Mouse (Mus musculus) heart, embryonic 16.5 days (tissue): ENCODE data around the gene Cep164. TPM values are rescaled to one million over a fixed set of nuclear protein-coding genes. Genes with fewer than 3 reads are reported as not detected.
A peak's percentile ranks its signal among the peaks of the same experiment; 100 is the strongest.
"Not testable (repeated sequence)": the region's sequence is repeated elsewhere in the genome, so short reads cannot be mapped to it uniquely, and the experiment has no call there.

Source experiments
- ATAC-seq: fragments of 200-750 bp; cut with Nextera tagmentation; replicated peaks from 2 replicates; pipeline ENCODE4 v1.8.0; 2017; ENCODE audit warnings: moderate number of reproducible peaks; ENCODE audit not compliant: insufficient read depth, low FRiP score; ENCODE audit errors: extremely low read depth
- H3K27ac ChIP-seq: fragments of 300-500 bp; sonication (generic); 2 replicates; pipeline ENCODE4 v1.5.1; 2014; ENCODE audit warnings: mild to moderate bottlenecking, low read length, control low read depth, moderate library complexity
- H3K27me3 ChIP-seq: fragments of 300-500 bp; sonication (generic); 2 replicates; pipeline ENCODE4 v1.6.1; 2014; ENCODE audit warnings: low read length, mixed read lengths; ENCODE audit not compliant: control insufficient read depth, insufficient read depth
- H3K36me3 ChIP-seq: fragments of 300-500 bp; sonication (generic); 2 replicates; pipeline ENCODE4 v1.6.1; 2014; ENCODE audit not compliant: control insufficient read depth, insufficient read depth
- H3K4me1 ChIP-seq: fragments of 300-500 bp; sonication (generic); 2 replicates; pipeline ENCODE4 v1.6.1; 2014; ENCODE audit warnings: low read length, mixed read lengths; ENCODE audit not compliant: control insufficient read depth, insufficient read depth
- H3K4me2 ChIP-seq: fragments of 300-500 bp; sonication (generic); 2 replicates; pipeline ENCODE4 v1.6.1; 2014; ENCODE audit warnings: low read depth, mild to moderate bottlenecking, control low read depth, low read length
- H3K4me3 ChIP-seq: fragments of 300-500 bp; sonication (generic); 2 replicates; pipeline ENCODE4 v1.5.1; 2014; ENCODE audit warnings: mild to moderate bottlenecking, control low read depth, low read length
- H3K9ac ChIP-seq: fragments of 300-500 bp; sonication (generic); 2 replicates; pipeline ENCODE4 v1.6.1; 2014; ENCODE audit warnings: low read length, control low read depth
- H3K9me3 ChIP-seq: fragments of 300-500 bp; sonication (generic); replicated peaks from 2 replicates; pipeline ENCODE4 v1.6.1; 2016; ENCODE audit warnings: low read length; ENCODE audit not compliant: control insufficient read depth
- WGBS: fragments of 180-500 bp; shearing (Covaris S2); extraction: QIAGEN DNeasy Blood & Tissue Kit; methylation state at CpG from one replicate; pipeline ENCODE4 v1.1.7; 2014; 5-methylcytosine and 5-hydroxymethylcytosine counted together
- polyA plus RNA-seq: library from polyadenylated mRNA; unstranded; fragments of >200 nt; fragmentation: Nextera tagmentation; extraction: Ambion mirVana; gene quantifications from 2 replicates; pipeline ENCODE4 v1.2.1, GENCODE M21; 2015

Gene Cep164
- polyA plus RNA-seq, 1 experiment from 2014 or later: 14.7 TPM

- Histone ChIP-seq H3K4me2 (no peak overlapping the region), H3K27ac (peak overlapping the region; percentile 92), H3K4me3 (no peak overlapping the region), H3K27me3 (no peaks in the 10 kb centered on the region), H3K9me3 (no peaks in the 10 kb centered on the region), H3K36me3 (peaks cover 7% of the 10 kb centered on the region), H3K4me1 (peaks cover 32% of the 10 kb centered on the region), H3K9ac (peak overlapping the region; percentile 57; the same call in 1 of the 2 replicates)
- no peak for ATAC-seq
- WGBS: 38% methylated on average over 5 of the region's 5 CpGs
Measured at GRCm38 (mm10) chr9:45851330-45851729, 22.8 kb upstream of the Cep164 start.

- Histone ChIP-seq H3K36me3 (peaks cover 7% of the 10 kb centered on the region), H3K4me1 (peaks cover 32% of the 10 kb centered on the region), H3K4me3 (no peak overlapping the region), H3K27ac (peak overlapping the region; percentile 92), H3K27me3 (no peaks in the 10 kb centered on the region), H3K4me2 (no peak overlapping the region), H3K9ac (peak overlapping the region; percentile 57), H3K9me3 (no peaks in the 10 kb centered on the region)
- no peak for ATAC-seq
- 59% methylated on average over 8 of the region's 8 CpGs for WGBS
Measured at GRCm38 (mm10) chr9:45850528-45851155, 22.2 kb upstream of the Cep164 start.

- Histone ChIP-seq H3K4me2 (peak overlapping the region; percentile 13; the same call in 1 of the 2 replicates), H3K9me3 (no peaks in the 10 kb centered on the region), H3K4me1 (peaks cover 32% of the 10 kb centered on the region), H3K36me3 (peaks cover 3% of the 10 kb centered on the region), H3K27ac (peak overlapping the region; percentile 92), H3K4me3 (no peak overlapping the region), H3K9ac (peak overlapping the region; percentile 57), H3K27me3 (no peaks in the 10 kb centered on the region)
- ATAC-seq: peak; percentile 77
- WGBS: 44% methylated on average over 9 of the region's 9 CpGs
Measured at GRCm38 (mm10) chr9:45849528-45850408, 21.3 kb upstream of the Cep164 start.

- Histone ChIP-seq H3K36me3 (no peaks in the 10 kb centered on the region), H3K27me3 (no peaks in the 10 kb centered on the region), H3K9me3 (no peaks in the 10 kb centered on the region), H3K9ac (no peak overlapping the region), H3K4me2 (no peak overlapping the region), H3K4me1 (peaks cover 32% of the 10 kb centered on the region), H3K27ac (no peak overlapping the region), H3K4me3 (no peak overlapping the region)
- 85% methylated on average over 5 of the region's 5 CpGs for WGBS
- ATAC-seq: no peak
Measured at GRCm38 (mm10) chr9:45846891-45847460, 18.5 kb upstream of the Cep164 start.

GRCm38 (mm10) chr9:45846176-45846575 lies 17.7 kb upstream of the Cep164 start:
- H3K9me3 ChIP-seq, H3K9ac ChIP-seq, H3K4me3 ChIP-seq, H3K4me2 ChIP-seq, ATAC-seq, H3K27ac ChIP-seq, H3K27me3 ChIP-seq, H3K36me3 ChIP-seq: not testable (repeated sequence)
- 64% methylated on average over 2 of the region's 2 CpGs for WGBS
- peaks cover 33% of the 10 kb centered on the region for H3K4me1 ChIP-seq

- Histone ChIP-seq H3K36me3 (no peaks in the 10 kb centered on the region), H3K27me3 (no peaks in the 10 kb centered on the region), H3K4me3 (no peak overlapping the region), H3K4me1 (peaks cover 33% of the 10 kb centered on the region), H3K4me2 (no peak overlapping the region), H3K9me3 (no peaks in the 10 kb centered on the region), H3K27ac (no peak overlapping the region), H3K9ac (no peak overlapping the region)
- no peak for ATAC-seq
- WGBS: 93% methylated on average over 3 of the region's 3 CpGs
Measured at GRCm38 (mm10) chr9:45845541-45845940, 17.1 kb upstream of the Cep164 start.

GRCm38 (mm10) chr9:45843780-45844179 lies 15.3 kb upstream of the Cep164 start:
- peaks cover 29% of the 10 kb centered on the region for H3K4me1 ChIP-seq
- WGBS: 97% methylated on average over 1 of the region's 1 CpGs
- no peak overlapping the region for H3K4me2 ChIP-seq
- H3K27ac ChIP-seq: no peak overlapping the region
- ATAC-seq: no peak
- H3K4me3 ChIP-seq: no peak overlapping the region
- no peaks in the 10 kb centered on the region for H3K36me3 ChIP-seq
- H3K27me3 ChIP-seq: no peaks in the 10 kb centered on the region
- no peak overlapping the region for H3K9ac ChIP-seq
- no peaks in the 10 kb centered on the region for H3K9me3 ChIP-seq

GRCm38 (mm10) chr9:45843007-45843406 lies 14.5 kb upstream of the Cep164 start:
- no peaks in the 10 kb centered on the region for H3K36me3 ChIP-seq
- H3K4me2 ChIP-seq: no peak overlapping the region
- WGBS: 85% methylated on average over 5 of the region's 5 CpGs
- peaks cover 24% of the 10 kb centered on the region for H3K4me1 ChIP-seq
- no peak for ATAC-seq
- H3K9me3 ChIP-seq: no peaks in the 10 kb centered on the region
- H3K4me3 ChIP-seq: no peak overlapping the region
- H3K9ac ChIP-seq: no peak overlapping the region
- H3K27ac ChIP-seq: no peak overlapping the region
- no peaks in the 10 kb centered on the region for H3K27me3 ChIP-seq

- no peak for ATAC-seq
Measured at GRCm38 (mm10) chr9:45841458-45841857, 13.0 kb upstream of the Cep164 start.

More at GRCm38 (mm10) chr9:45841458-45841857, 13.0 kb upstream of the Cep164 start:
- H3K4me3 ChIP-seq: no peak overlapping the region
- H3K36me3 ChIP-seq: no peaks in the 10 kb centered on the region
- no peak overlapping the region for H3K4me2 ChIP-seq
- H3K27me3 ChIP-seq: no peaks in the 10 kb centered on the region
- WGBS: 80% methylated on average over 6 of the region's 6 CpGs
- H3K9me3 ChIP-seq: no peaks in the 10 kb centered on the region
- peaks cover 25% of the 10 kb centered on the region for H3K4me1 ChIP-seq
- no peak overlapping the region for H3K9ac ChIP-seq
- no peak overlapping the region for H3K27ac ChIP-seq
